Mouse (Mus musculus) testis, adult 2 months (tissue): ENCODE data around the gene Zfp408.

ENCODE experiments used
- CTCF ChIP-seq: fragments of 200-500 bp; IDR thresholded peaks from 2 replicates; pipeline ENCODE4 v1.5.1; 2012; ENCODE audit warnings: low read depth, mild to moderate bottlenecking, inconsistent platforms, low read length, moderate library complexity; ENCODE audit not compliant: control insufficient read depth, insufficient read depth, insufficient replicate concordance
- POLR2A ChIP-seq: fragments of 200-500 bp; IDR thresholded peaks from 2 replicates; pipeline ENCODE4 v1.6.1; 2012; ENCODE audit warnings: low read depth, mild to moderate bottlenecking, inconsistent platforms, low read length, moderate library complexity; ENCODE audit not compliant: control insufficient read depth

DNA sequence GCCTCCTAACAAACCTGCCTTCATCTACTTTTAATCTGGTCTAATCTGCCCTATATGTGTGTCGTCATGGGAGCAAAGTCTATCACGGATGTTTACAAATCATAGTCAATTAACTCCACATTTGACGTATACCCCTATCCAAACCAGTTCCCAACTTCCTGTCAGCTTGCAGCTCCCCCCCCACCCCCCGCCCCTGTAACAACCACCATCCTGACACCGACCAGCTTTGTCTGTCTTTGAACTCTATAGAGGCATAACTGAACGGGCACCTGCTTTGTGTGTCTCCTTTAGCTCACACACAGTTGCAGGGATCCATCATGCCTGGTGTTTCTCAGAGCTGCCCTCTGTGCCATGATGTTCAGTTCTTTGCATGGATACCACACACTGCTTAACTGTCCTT is 10.7 kb downstream of the Zfp408 start:
- TF ChIP-seq CTCF = no peak
- no peak for TF ChIP-seq POLR2A
